Mouse (Mus musculus) forebrain, embryonic 11.5 days (tissue): ENCODE measurements around the gene Lrrk1. TPM values are rescaled to one million over a fixed set of nuclear protein-coding genes. Genes with fewer than 3 reads are reported as not detected.

ENCODE experiments used
- ATAC-seq: fragments of 200-750 bp; cut with Nextera tagmentation; replicated peaks from 2 replicates; pipeline ENCODE4 v1.8.0; 2017; ENCODE audit warnings: moderate TSS enrichment; ENCODE audit not compliant: low FRiP score
- DNase-seq: peaks from one replicate; pipeline ENCODE4 v3.0.0-alpha.2; 2017; ENCODE audit warnings: low spot score
- H3K27ac ChIP-seq: fragments of 300-500 bp; sonication (generic); 2 replicates; pipeline ENCODE4 v1.5.1; 2014; ENCODE audit warnings: low read depth, low read length
- H3K27me3 ChIP-seq: fragments of 300-500 bp; sonication (generic); 2 replicates; pipeline ENCODE4 v1.6.1; 2014; ENCODE audit warnings: mild to moderate bottlenecking, low read length, mixed read lengths; ENCODE audit not compliant: control insufficient read depth, insufficient read depth
- H3K36me3 ChIP-seq: fragments of 300-500 bp; sonication (generic); 2 replicates; pipeline ENCODE4 v1.6.1; 2014; ENCODE audit warnings: mild to moderate bottlenecking, low read length, moderate library complexity, mixed read lengths; ENCODE audit not compliant: control insufficient read depth, insufficient read depth
- H3K4me1 ChIP-seq: fragments of 300-500 bp; sonication (generic); replicated peaks from 2 replicates; pipeline ENCODE4 v1.6.1; 2014; ENCODE audit warnings: low read length, mixed read lengths; ENCODE audit not compliant: control insufficient read depth, insufficient read depth
- H3K4me2 ChIP-seq: fragments of 300-500 bp; sonication (generic); 2 replicates; pipeline ENCODE4 v1.6.1; 2014; ENCODE audit warnings: low read depth, mild to moderate bottlenecking, low read length, moderate library complexity, mixed read lengths; ENCODE audit not compliant: severe bottlenecking
- H3K4me3 ChIP-seq: fragments of 300-500 bp; sonication (generic); 2 replicates; pipeline ENCODE4 v1.5.1; 2014; ENCODE audit warnings: low read depth, low read length
- H3K9ac ChIP-seq: fragments of 300-500 bp; sonication (generic); 2 replicates; pipeline ENCODE4 v1.6.1; 2014; ENCODE audit warnings: low read length
- H3K9me3 ChIP-seq: fragments of 300-500 bp; sonication (generic); 2 replicates; pipeline ENCODE4 v1.6.1; 2016; ENCODE audit warnings: low read length, mixed read lengths; ENCODE audit not compliant: control insufficient read depth
- WGBS: fragments of 180-500 bp; shearing (Covaris S2); extraction: QIAGEN DNeasy Blood & Tissue Kit; methylation state at CpG from one replicate; pipeline ENCODE4 v1.1.7; 2014; 5-methylcytosine and 5-hydroxymethylcytosine counted together
- polyA plus RNA-seq: library from polyadenylated mRNA; unstranded; fragments of >200 nt; fragmentation: Nextera tagmentation; extraction: Ambion mirVana; gene quantifications from 2 replicates; pipeline ENCODE4 v1.2.1, GENCODE M21; 2014

Lrrk1 gene
- polyA plus RNA-seq, 1 experiment from 2014 or later, result 3.3 TPM

GRCm38 (mm10) chr7:66373391-66373790 lies 14.8 kb downstream of the Lrrk1 start:
- Histone ChIP-seq H3K27me3 (no peaks in the 10 kb centered on the region), H3K9ac (no peak overlapping the region), H3K4me3 (no peak overlapping the region), H3K4me1 (no peaks in the 10 kb centered on the region), H3K27ac (no peak overlapping the region), H3K36me3 (no peaks in the 10 kb centered on the region), H3K9me3 (no peaks in the 10 kb centered on the region), H3K4me2 (no peak overlapping the region)
- WGBS, result 89% methylated on average over 3 of the region's 3 CpGs
- DNase-seq (peak; percentile 33), ATAC-seq (no peak)

- Histone ChIP-seq H3K27me3 (no peaks in the 10 kb centered on the region), H3K4me2 (no peak overlapping the region), H3K9ac (no peak overlapping the region), H3K4me1 (no peaks in the 10 kb centered on the region), H3K9me3 (no peaks in the 10 kb centered on the region), H3K27ac (no peak overlapping the region), H3K4me3 (no peak overlapping the region), H3K36me3 (no peaks in the 10 kb centered on the region)
- DNase-seq (peak; percentile 23), ATAC-seq (no peak)
- WGBS, result 91% methylated on average over 6 of the region's 6 CpGs
These were observed 17.2 kb downstream of the Lrrk1 start for GRCm38 (mm10) chr7:66370970-66371369.

DNA sequence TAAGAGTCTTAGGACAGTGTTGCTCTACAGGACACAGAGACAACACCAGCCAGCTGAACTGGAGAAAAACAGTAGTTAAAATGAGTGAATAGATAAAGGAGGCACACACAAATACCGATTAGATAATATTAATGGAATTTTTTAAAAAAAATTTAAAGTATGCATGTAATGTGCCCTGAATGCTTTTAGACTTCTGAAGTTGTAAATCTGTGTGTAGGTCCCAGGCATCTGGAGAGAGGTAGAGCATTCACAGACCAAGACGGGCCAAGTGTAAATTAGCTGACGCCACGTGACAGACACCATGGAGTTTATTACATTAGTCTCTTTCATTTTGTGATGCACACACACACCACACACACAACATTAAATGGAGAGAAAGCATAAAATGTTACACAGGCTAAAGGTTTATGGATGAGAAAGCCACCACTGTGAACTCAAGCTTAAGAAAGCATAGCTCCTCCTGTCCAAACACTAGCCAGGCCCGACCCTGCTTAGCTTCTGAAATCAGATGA lies 18.2 kb downstream of the Lrrk1 start:
- no peak for ATAC-seq
- no peak overlapping the region for H3K4me2 ChIP-seq
- no peak for DNase-seq

GRCm38 (mm10) chr7:66369071-66369933 lies 18.8 kb downstream of the Lrrk1 start:
- WGBS, result 80% methylated on average over 5 of the region's 5 CpGs
- Histone ChIP-seq H3K9ac (no peak overlapping the region), H3K27ac (no peak overlapping the region), H3K4me2 (no peak overlapping the region), H3K4me3 (no peak overlapping the region), H3K4me1 (no peaks in the 10 kb centered on the region), H3K9me3 (no peaks in the 10 kb centered on the region), H3K27me3 (no peaks in the 10 kb centered on the region), H3K36me3 (no peaks in the 10 kb centered on the region)
- DNase-seq, result peak; percentile 28
- ATAC-seq, result no peak

More for the DNA sequence above, 18.2 kb downstream of the Lrrk1 start:
- no peak overlapping the region for H3K9ac ChIP-seq
- H3K27ac ChIP-seq, result no peak overlapping the region
- no peaks in the 10 kb centered on the region for H3K9me3 ChIP-seq
- WGBS, result 84% methylated on average over 5 of the region's 5 CpGs
- H3K4me3 ChIP-seq, result no peak overlapping the region
- H3K27me3 ChIP-seq, result no peaks in the 10 kb centered on the region
- no peaks in the 10 kb centered on the region for H3K36me3 ChIP-seq
- no peaks in the 10 kb centered on the region for H3K4me1 ChIP-seq

DNA sequence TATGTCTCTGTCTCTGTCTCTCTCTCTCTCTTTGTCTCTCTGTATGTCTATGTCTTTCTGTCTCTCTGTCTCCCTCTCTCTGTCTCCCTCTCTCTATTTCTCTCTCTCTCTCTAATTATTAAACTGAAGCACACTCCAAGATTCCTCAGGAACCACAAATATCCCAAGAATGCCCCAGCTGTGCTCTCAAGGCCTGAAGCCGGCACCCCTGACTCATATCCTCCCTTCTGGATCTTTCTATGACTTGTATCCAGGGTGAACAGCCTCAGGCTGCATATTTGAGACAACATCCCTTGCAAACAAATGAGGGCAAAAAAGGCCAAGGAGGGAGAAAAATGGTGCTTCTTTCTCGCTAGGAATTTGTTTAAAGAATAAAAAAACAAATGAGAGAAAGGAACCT lies 22.2 kb downstream of the Lrrk1 start, which contains the start of gene Gm10974:
Gene Gm10974 (plus strand): TSS at position 2 of the 400 bp plus-strand sequence.
- no peak for ATAC-seq
- Histone ChIP-seq H3K36me3 (no peaks in the 10 kb centered on the region), H3K27ac (no peak within 1 kb of the TSS), H3K9me3 (no peaks in the 10 kb centered on the region; the same call in 1 of the 2 replicates), H3K4me1 (no peaks in the 10 kb centered on the region), H3K9ac (no peak within 1 kb of the TSS), H3K27me3 (no peaks in the 10 kb centered on the region), H3K4me2 (no peak within 1 kb of the TSS), H3K4me3 (no peak within 1 kb of the TSS)
- 69% methylated on average over 2 of the region's 2 CpGs for WGBS
- no peak for DNase-seq

DNA sequence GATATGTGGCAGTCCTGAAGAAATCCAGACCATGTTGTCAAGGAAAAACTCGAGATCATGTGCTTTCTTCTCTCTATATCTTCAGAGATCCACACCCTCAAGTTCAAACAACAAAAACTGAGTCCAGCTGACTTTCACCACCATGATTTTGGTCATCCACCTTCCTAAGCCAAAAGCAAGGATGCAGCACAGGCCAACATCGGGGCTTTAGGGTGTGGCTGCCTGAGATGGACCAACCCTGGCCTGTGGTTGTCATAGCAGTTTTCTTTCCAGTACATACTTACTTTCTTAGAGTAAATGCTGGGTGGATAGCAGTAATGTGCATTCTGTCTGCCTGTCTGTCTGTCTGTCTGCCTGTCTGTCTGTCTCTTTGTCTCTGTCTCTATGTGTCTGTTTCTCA lies 22.7 kb downstream of the Lrrk1 start:
- ATAC-seq (no peak), DNase-seq (no peak)
- Histone ChIP-seq H3K4me1 (no peaks in the 10 kb centered on the region), H3K4me2 (no peak overlapping the region), H3K9me3 (no peaks in the 10 kb centered on the region; the same call in 1 of the 2 replicates), H3K27me3 (no peaks in the 10 kb centered on the region), H3K36me3 (no peaks in the 10 kb centered on the region), H3K27ac (no peak overlapping the region), H3K9ac (no peak overlapping the region), H3K4me3 (no peak overlapping the region)
- WGBS, result 79% methylated on average over 2 of the region's 2 CpGs

GRCm38 (mm10) chr7:66364491-66364890 lies 23.7 kb downstream of the Lrrk1 start:
- no peak for ATAC-seq
- peak; percentile 28 for DNase-seq
- no peaks in the 10 kb centered on the region for H3K4me1 ChIP-seq
- no peak overlapping the region for H3K9ac ChIP-seq
- H3K36me3 ChIP-seq, result no peaks in the 10 kb centered on the region
- H3K27ac ChIP-seq, result no peak overlapping the region
- no peak overlapping the region for H3K4me2 ChIP-seq
- no peaks in the 10 kb centered on the region for H3K27me3 ChIP-seq
- 95% methylated on average over 11 of the region's 11 CpGs for WGBS
- no peaks in the 10 kb centered on the region; the same call in 1 of the 2 replicates for H3K9me3 ChIP-seq
- H3K4me3 ChIP-seq, result no peak overlapping the region

DNA sequence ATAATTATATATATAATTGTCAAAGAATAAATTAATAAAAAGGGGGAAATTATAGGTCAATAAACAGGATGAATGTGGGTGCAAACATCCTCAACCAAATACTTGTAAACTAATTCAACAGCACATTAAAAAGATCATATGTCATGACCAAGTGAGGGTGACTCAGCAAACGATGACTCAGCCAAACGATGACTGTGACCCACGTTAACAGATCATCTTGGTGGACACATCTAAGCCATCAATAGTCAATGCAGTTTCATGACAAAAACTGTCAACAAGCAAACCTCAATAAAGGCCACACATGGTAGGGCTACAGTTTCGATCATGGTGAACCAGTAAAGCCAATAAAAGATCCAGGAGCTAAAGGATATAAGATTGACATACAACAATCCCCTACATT lies 29.1 kb downstream of the Lrrk1 start:
- 87% methylated on average over 4 of the region's 4 CpGs for WGBS
- Histone ChIP-seq H3K36me3 (no peaks in the 10 kb centered on the region), H3K4me1 (no peaks in the 10 kb centered on the region), H3K4me2 (no peak overlapping the region), H3K9me3 (no peaks in the 10 kb centered on the region; the same call in 1 of the 2 replicates), H3K27me3 (no peaks in the 10 kb centered on the region), H3K4me3 (no peak overlapping the region), H3K27ac (no peak overlapping the region), H3K9ac (no peak overlapping the region)
- DNase-seq, result no peak
- no peak for ATAC-seq
